Mouse (Mus musculus) hindbrain, embryonic 11.5 days (tissue): ENCODE data around the gene Dnmt3a. TPM values are rescaled to one million over a fixed set of nuclear protein-coding genes. Genes with fewer than 3 reads are reported as not detected.

Experiments
- ATAC-seq: fragments of 200-750 bp; cut with Nextera tagmentation; 2 replicates; pipeline ENCODE4 v1.8.0; 2017; ENCODE audit warnings: mild to moderate bottlenecking, moderate TSS enrichment, moderate library complexity; ENCODE audit not compliant: low FRiP score
- DNase-seq: peaks from one replicate; pipeline ENCODE4 v3.0.0-alpha.2; 2015; ENCODE audit warnings: low spot score
- H3K27ac ChIP-seq: fragments of 300-500 bp; sonication (generic); 2 replicates; pipeline ENCODE4 v1.5.1; 2014; ENCODE audit warnings: mild to moderate bottlenecking, low read depth, low read length
- H3K27me3 ChIP-seq: fragments of 300-500 bp; sonication (generic); 2 replicates; pipeline ENCODE4 v1.6.1; 2014; ENCODE audit warnings: mild to moderate bottlenecking, low read length, moderate library complexity, mixed read lengths; ENCODE audit not compliant: control insufficient read depth, insufficient read depth
- H3K36me3 ChIP-seq: fragments of 300-500 bp; sonication (generic); 2 replicates; pipeline ENCODE4 v1.6.1; 2014; ENCODE audit warnings: mild to moderate bottlenecking, low read length, moderate library complexity, mixed read lengths; ENCODE audit not compliant: control insufficient read depth, insufficient read depth
- H3K4me1 ChIP-seq: fragments of 300-500 bp; sonication (generic); replicated peaks from 2 replicates; pipeline ENCODE4 v1.6.1; 2014; ENCODE audit warnings: low read length, mixed read lengths; ENCODE audit not compliant: control insufficient read depth, insufficient read depth
- H3K4me2 ChIP-seq: fragments of 300-500 bp; sonication (generic); replicated peaks from 2 replicates; pipeline ENCODE4 v1.6.1; 2014; ENCODE audit warnings: mild to moderate bottlenecking, low read depth, low read length
- H3K4me3 ChIP-seq: fragments of 300-500 bp; sonication (generic); 2 replicates; pipeline ENCODE4 v1.5.1; 2014; ENCODE audit warnings: low read depth, low read length
- H3K9ac ChIP-seq: fragments of 300-500 bp; sonication (generic); 2 replicates; pipeline ENCODE4 v1.6.1; 2014; ENCODE audit warnings: low read depth, low read length
- H3K9me3 ChIP-seq: fragments of 300-500 bp; sonication (generic); 2 replicates; pipeline ENCODE4 v1.6.1; 2016; ENCODE audit warnings: low read length; ENCODE audit not compliant: control insufficient read depth
- WGBS: fragments of 180-500 bp; shearing (Covaris S2); extraction: QIAGEN DNeasy Blood & Tissue Kit; methylation state at CpG from one replicate; pipeline ENCODE4 v1.1.7; 2014; 5-methylcytosine and 5-hydroxymethylcytosine counted together
- polyA plus RNA-seq: library from polyadenylated mRNA; unstranded; fragments of >200 nt; fragmentation: Nextera tagmentation; extraction: Ambion mirVana; gene quantifications from 2 replicates; pipeline ENCODE4 v1.2.1, GENCODE M21; 2014

Dnmt3a gene
- polyA plus RNA-seq, 1 experiment from 2014 or later, result 75.5 TPM

DNA sequence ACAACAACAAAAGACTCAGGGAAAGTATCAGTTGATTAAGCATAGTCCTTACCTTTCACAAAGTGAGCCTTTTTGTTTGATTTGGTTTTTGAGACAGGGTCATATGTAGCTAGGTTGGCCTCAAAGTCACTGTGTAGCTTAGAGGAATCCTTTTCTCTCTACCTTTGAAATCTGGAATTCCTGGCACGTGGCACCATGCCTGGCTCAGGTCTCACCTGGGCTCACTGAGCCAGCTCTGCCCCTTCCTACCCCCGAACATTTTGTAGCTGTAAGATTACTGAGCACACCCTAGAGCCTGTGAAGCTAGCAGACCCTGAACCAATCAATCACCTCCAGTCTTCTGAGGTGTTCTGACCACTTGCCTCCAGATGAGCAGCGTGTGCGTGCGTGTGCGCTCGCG is 58.4 kb downstream of the Dnmt3a start:
- H3K4me2 ChIP-seq, result no peak overlapping the region
- H3K4me3 ChIP-seq, result no peak overlapping the region
- H3K9me3 ChIP-seq, result no peaks in the 10 kb centered on the region
- no peaks in the 10 kb centered on the region for H3K4me1 ChIP-seq
- no peak overlapping the region for H3K9ac ChIP-seq
- ATAC-seq (no peak), DNase-seq (no peak)
- no peaks in the 10 kb centered on the region for H3K27me3 ChIP-seq
- WGBS, result 97% methylated on average over 8 of the region's 8 CpGs
- H3K36me3 ChIP-seq, result no peaks in the 10 kb centered on the region; the same call in 1 of the 2 replicates
- no peak overlapping the region for H3K27ac ChIP-seq

- no peaks in the 10 kb centered on the region for H3K27me3 ChIP-seq
- no peak overlapping the region for H3K27ac ChIP-seq
- ATAC-seq, result no peak
- DNase-seq, result no peak
- H3K4me2 ChIP-seq, result no peak overlapping the region
- no peak overlapping the region for H3K4me3 ChIP-seq
- no peak overlapping the region for H3K9ac ChIP-seq
- no peaks in the 10 kb centered on the region for H3K4me1 ChIP-seq
- H3K36me3 ChIP-seq, result no peaks in the 10 kb centered on the region; the same call in 1 of the 2 replicates
- H3K9me3 ChIP-seq, result no peaks in the 10 kb centered on the region
- 88% methylated on average over 8 of the region's 8 CpGs for WGBS
Measured at GRCm38 (mm10) chr12:3865594-3865993, 59.8 kb downstream of the Dnmt3a start.

DNA sequence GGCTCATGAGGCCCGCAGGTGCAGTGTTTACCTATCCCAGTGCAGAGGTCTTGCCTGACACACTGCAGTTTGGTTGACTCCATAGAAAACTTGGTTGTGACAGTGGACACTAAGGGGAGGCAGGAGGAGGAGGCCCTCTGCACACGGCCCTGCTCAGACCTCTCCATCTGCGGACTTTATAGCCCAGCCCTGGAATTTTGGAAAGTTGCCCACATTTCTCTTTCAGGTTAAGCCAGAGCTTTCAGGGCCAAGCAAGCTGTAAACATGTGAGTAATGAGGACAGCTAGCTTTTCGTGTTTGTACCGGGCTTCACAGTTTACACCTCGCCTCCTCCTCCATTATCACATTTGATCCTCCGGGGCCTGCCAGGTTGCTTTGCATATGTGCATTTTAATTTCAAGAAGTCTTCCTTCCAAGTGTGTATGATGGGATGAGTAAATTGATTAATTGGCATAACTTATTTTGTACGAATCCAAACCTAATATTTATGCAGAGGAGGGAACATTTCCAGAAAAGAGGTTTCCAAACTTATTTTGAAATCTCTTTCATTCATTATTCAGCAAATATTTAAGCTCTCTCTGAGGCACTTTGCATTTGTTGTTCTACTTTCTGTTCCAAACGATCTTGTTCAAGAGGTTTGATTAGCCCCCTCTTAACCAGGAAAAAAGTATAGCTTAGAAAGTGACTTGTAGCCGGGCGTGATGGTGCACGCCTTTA is 61.0 kb downstream of the Dnmt3a start:
- H3K9me3 ChIP-seq, result no peaks in the 10 kb centered on the region
- no peaks in the 10 kb centered on the region; the same call in 1 of the 2 replicates for H3K36me3 ChIP-seq
- H3K4me1 ChIP-seq, result peaks cover 2% of the 10 kb centered on the region; the same call in 1 of the 2 replicates
- H3K27ac ChIP-seq, result no peak overlapping the region
- ATAC-seq (no peak), DNase-seq (no peak)
- no peak overlapping the region for H3K4me2 ChIP-seq
- H3K9ac ChIP-seq, result no peak overlapping the region
- H3K27me3 ChIP-seq, result no peaks in the 10 kb centered on the region
- WGBS, result 85% methylated on average over 12 of the region's 12 CpGs
- H3K4me3 ChIP-seq, result no peak overlapping the region

DNA sequence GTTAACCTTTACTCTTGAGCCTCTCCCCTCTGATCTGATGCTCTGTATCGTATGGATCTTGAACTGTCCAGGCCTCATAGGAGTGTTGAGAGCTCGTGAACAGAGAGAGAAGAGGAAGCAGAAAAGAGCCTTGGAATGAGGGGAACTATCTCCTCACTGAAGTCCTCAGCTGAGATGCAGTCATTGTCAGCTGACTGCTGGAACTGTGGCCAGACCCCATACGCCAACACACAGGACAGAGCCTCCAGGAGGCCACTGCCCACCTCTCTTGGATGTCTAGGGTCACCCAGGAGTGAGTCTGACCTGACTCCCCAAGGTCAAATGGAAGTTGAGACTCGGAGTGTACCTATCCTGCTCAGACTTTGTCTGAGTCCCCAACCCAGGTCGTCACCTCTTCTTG is 62.3 kb downstream of the Dnmt3a start:
- DNase-seq (no peak), ATAC-seq (no peak)
- Histone ChIP-seq H3K27me3 (no peaks in the 10 kb centered on the region), H3K9me3 (no peaks in the 10 kb centered on the region), H3K27ac (no peak overlapping the region), H3K4me3 (no peak overlapping the region), H3K4me1 (peaks cover 2% of the 10 kb centered on the region; the same call in 1 of the 2 replicates), H3K9ac (no peak overlapping the region), H3K36me3 (no peaks in the 10 kb centered on the region; the same call in 1 of the 2 replicates), H3K4me2 (no peak overlapping the region)
- 87% methylated on average over 5 of the region's 5 CpGs for WGBS

DNA sequence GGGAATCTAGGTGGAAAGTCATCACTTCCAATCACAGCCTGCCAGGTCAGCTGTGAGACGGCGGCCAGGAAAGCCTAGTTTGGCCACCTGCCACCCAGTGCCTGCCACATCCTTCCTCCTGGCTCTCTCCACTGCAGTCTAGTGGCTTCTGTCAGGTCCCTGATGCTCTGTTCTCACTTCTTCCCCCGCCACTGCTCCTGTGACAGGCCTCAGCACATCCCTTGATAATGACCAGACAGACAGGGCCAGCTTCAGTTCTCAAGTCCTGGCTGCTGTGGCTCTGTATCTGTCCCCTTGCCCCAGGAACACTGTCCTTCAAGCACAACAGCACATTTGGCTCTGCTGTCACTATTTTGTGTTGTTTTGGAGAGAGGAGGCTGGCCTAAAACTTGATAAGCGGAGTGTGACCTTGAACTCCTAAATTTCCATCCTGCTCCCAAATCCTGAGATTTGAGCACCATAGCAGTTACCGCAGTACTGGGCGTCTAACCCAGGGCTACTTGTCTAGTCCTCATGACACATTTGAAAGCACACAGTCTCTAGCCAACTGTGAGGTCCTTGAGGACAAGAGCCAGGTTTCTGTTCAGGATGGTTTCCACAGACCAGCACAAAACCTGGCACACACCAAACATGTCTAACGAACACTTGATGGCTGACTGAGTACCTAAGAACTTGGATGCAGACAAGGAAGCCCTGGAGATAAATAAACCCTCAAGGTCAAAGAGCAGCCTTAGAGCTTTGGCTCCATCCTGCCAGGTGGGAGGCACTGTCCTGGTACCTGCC is 63.1 kb downstream of the Dnmt3a start:
- WGBS, result 84% methylated on average over 7 of the region's 7 CpGs
- ATAC-seq (no peak), DNase-seq (no peak)
- Histone ChIP-seq H3K4me2 (no peak overlapping the region), H3K9ac (no peak overlapping the region), H3K9me3 (no peaks in the 10 kb centered on the region), H3K27me3 (no peaks in the 10 kb centered on the region), H3K27ac (no peak overlapping the region), H3K36me3 (no peaks in the 10 kb centered on the region; the same call in 1 of the 2 replicates), H3K4me1 (peaks cover 2% of the 10 kb centered on the region; the same call in 1 of the 2 replicates), H3K4me3 (no peak overlapping the region)

DNA sequence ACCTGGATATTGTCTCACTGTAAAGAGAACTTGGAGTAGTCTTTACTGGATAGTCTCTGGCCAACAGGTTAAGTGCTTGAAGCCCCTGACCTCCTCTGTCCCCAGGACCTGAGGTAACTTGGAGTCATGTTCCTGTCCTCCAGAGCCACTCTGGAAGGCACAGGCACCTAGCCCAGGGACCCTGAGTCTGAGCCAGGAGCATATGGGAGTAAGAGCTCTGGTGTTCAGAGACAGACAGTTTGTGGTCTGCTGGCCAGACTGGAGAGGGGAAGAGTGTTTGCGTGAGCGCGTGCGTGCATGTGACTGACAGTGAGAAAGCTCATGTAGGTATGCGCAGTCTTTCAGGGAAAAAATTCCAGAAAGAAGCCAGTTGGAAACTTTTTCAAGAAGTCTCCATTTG is 64.2 kb downstream of the Dnmt3a start:
- DNase-seq (no peak), ATAC-seq (no peak)
- H3K27me3 ChIP-seq, result no peaks in the 10 kb centered on the region
- H3K27ac ChIP-seq, result no peak overlapping the region
- H3K9me3 ChIP-seq, result no peaks in the 10 kb centered on the region
- H3K36me3 ChIP-seq, result no peaks in the 10 kb centered on the region; the same call in 1 of the 2 replicates
- H3K4me2 ChIP-seq, result no peak overlapping the region
- H3K4me1 ChIP-seq, result peaks cover 4% of the 10 kb centered on the region; the same call in 1 of the 2 replicates
- H3K9ac ChIP-seq, result no peak overlapping the region
- H3K4me3 ChIP-seq, result no peak overlapping the region
- 94% methylated on average over 5 of the region's 5 CpGs for WGBS

DNA sequence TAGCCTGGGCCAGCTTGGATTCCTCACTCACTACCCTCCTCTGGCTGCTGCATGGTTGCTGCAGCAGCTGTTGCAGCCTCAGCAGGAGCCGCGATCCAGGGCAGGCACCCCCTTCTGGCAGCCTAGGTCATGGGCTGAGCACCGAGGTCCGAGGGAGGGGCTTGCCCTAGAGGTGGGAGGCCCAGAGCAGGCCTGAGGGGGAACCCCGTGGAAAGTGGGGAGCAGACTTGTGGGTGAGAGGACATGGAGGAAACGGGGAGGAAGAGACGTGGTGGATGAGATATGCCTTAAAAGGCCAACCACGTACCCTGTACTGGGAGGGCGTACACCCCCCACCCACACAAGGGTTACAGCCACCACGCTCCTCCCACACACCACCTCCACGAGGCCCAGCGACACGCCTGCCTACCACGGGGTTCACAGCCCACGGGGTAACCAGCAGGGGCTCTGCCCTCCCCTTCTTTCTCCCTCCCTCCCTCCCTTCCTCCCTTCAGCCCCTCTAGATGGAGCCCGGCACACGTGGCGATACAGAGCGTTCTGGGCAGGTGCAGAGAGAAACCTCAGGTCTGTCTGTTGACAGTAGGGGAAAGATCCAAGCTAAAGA is 65.2 kb downstream of the Dnmt3a start:
- H3K36me3 ChIP-seq, result no peaks in the 10 kb centered on the region; the same call in 1 of the 2 replicates
- no peak overlapping the region for H3K9ac ChIP-seq
- no peaks in the 10 kb centered on the region for H3K9me3 ChIP-seq
- H3K4me3 ChIP-seq, result no peak overlapping the region
- DNase-seq, result peak; percentile 44
- 7% methylated on average over 19 of the region's 19 CpGs for WGBS
- peaks cover 4% of the 10 kb centered on the region; the same call in 1 of the 2 replicates for H3K4me1 ChIP-seq
- no peaks in the 10 kb centered on the region for H3K27me3 ChIP-seq
- 0 out of 2 replicates have a peak overlapping the region, but pooled peaks have one; percentile 9 for H3K4me2 ChIP-seq
- H3K27ac ChIP-seq, result 0 out of 2 replicates have a peak overlapping the region, but pooled peaks have one; percentile 27
- peak; percentile 72 for ATAC-seq

DNA sequence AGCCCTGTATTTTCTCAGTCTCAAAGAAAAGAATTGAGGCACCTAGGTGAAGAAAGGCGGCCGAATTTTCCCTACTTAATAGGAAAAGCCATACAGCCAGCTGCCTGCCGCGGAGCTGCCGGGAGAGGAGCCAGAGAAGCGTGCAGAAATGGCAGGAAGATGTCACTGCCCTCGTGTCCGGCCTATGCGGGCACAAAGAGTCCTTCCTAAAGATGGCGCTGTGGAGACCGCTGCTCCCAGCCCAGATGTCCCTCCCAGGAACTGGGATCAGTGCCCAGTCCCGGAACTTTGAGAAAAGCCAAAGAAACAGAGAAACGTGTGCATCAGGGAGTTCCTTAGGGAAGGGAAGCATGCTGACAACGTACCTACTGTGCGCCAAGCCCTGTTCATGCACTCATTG is 65.8 kb downstream of the Dnmt3a start:
- Histone ChIP-seq H3K4me2 (no peak overlapping the region; the same call in 1 of the 2 replicates), H3K9ac (no peak overlapping the region), H3K27me3 (no peaks in the 10 kb centered on the region), H3K36me3 (no peaks in the 10 kb centered on the region), H3K27ac (0 out of 2 replicates have a peak overlapping the region, but pooled peaks have one; percentile 27), H3K4me1 (peaks cover 4% of the 10 kb centered on the region; the same call in 1 of the 2 replicates), H3K9me3 (no peaks in the 10 kb centered on the region), H3K4me3 (no peak overlapping the region)
- DNase-seq (peak; percentile 63), ATAC-seq (no peak; the same call in 1 of the 2 replicates)
- 29% methylated on average over 15 of the region's 15 CpGs for WGBS
